Mouse (Mus musculus) liver, embryonic 13.5 days (tissue): Measurements from ENCODE around the gene Lrrn3. TPM values are rescaled to one million over a fixed set of nuclear protein-coding genes. Genes with fewer than 3 reads are reported as not detected.

Source experiments
- ATAC-seq: fragments of 200-750 bp; cut with Nextera tagmentation; 2 replicates; pipeline ENCODE4 v1.8.0; 2017; ENCODE audit warnings: low read depth, mild to moderate bottlenecking, moderate number of reproducible peaks, moderate library complexity
- DNase-seq: peaks from one replicate; pipeline ENCODE4 v3.0.0; 2022
- H3K27ac ChIP-seq: fragments of 300-500 bp; sonication (generic); 2 replicates; pipeline ENCODE4 v1.5.1; 2015; ENCODE audit warnings: moderate library complexity, mild to moderate bottlenecking, inconsistent platforms
- H3K27me3 ChIP-seq: fragments of 300-500 bp; sonication (generic); 2 replicates; pipeline ENCODE4 v1.6.1; 2015; ENCODE audit warnings: mild to moderate bottlenecking, inconsistent platforms
- H3K36me3 ChIP-seq: fragments of 300-500 bp; sonication (generic); 2 replicates; pipeline ENCODE4 v1.6.1; 2015; ENCODE audit warnings: mild to moderate bottlenecking, inconsistent platforms
- H3K4me1 ChIP-seq: fragments of 300-500 bp; sonication (generic); replicated peaks from 2 replicates; pipeline ENCODE4 v1.6.1; 2015; ENCODE audit warnings: inconsistent platforms
- H3K4me2 ChIP-seq: fragments of 300-500 bp; sonication (generic); 2 replicates; pipeline ENCODE4 v1.6.1; 2015; ENCODE audit warnings: inconsistent platforms, mild to moderate bottlenecking, moderate library complexity
- H3K4me3 ChIP-seq: fragments of 300-500 bp; sonication (generic); replicated peaks from 2 replicates; pipeline ENCODE4 v1.5.1; 2015; ENCODE audit warnings: mild to moderate bottlenecking, inconsistent platforms
- H3K9ac ChIP-seq: fragments of 300-500 bp; sonication (generic); 2 replicates; pipeline ENCODE4 v1.6.1; 2015; ENCODE audit warnings: mild to moderate bottlenecking, inconsistent platforms
- H3K9me3 ChIP-seq: fragments of 300-500 bp; sonication (generic); replicated peaks from 2 replicates; pipeline ENCODE4 v1.6.1; 2016; ENCODE audit warnings: inconsistent platforms
- WGBS: fragments of 180-500 bp; shearing (Covaris S2); methylation state at CpG from one replicate; pipeline ENCODE4 v1.1.7; 2015; ENCODE audit not compliant: insufficient replicate concordance; 5-methylcytosine and 5-hydroxymethylcytosine counted together
- polyA plus RNA-seq: library from polyadenylated mRNA; unstranded; fragments of >200 nt; fragmentation: Nextera tagmentation; extraction: Ambion mirVana; gene quantifications from 2 replicates; pipeline ENCODE4 v1.2.1, GENCODE M21; 2015

The Lrrn3 gene
- polyA plus RNA-seq, 1 experiment from 2014 or later, result 2.0 TPM

- Histone ChIP-seq H3K9me3 (no peaks in the 10 kb centered on the region), H3K4me2 (no peak overlapping the region), H3K9ac (no peak overlapping the region), H3K27me3 (no peaks in the 10 kb centered on the region), H3K36me3 (no peaks in the 10 kb centered on the region), H3K27ac (no peak overlapping the region), H3K4me1 (no peaks in the 10 kb centered on the region), H3K4me3 (no peak overlapping the region)
- ATAC-seq (no peak), DNase-seq (no peak)
- 66% methylated on average over 5 of the region's 5 CpGs for WGBS
Observed at GRCm38 (mm10) chr12:41427464-41427863, 58.8 kb downstream of the Lrrn3 start.

GRCm38 (mm10) chr12:41425101-41425679 is 61.0 kb downstream of the Lrrn3 start:
- Histone ChIP-seq H3K27me3 (no peaks in the 10 kb centered on the region), H3K9ac (no peak overlapping the region), H3K4me2 (no peak overlapping the region), H3K4me3 (no peak overlapping the region), H3K9me3 (no peaks in the 10 kb centered on the region), H3K27ac (no peak overlapping the region), H3K4me1 (no peaks in the 10 kb centered on the region), H3K36me3 (no peaks in the 10 kb centered on the region)
- WGBS, result 68% methylated on average over 9 of the region's 9 CpGs
- DNase-seq, result no peak
- no peak for ATAC-seq

GRCm38 (mm10) chr12:41417961-41418360 is 68.3 kb downstream of the Lrrn3 start:
- Histone ChIP-seq H3K27me3 (no peaks in the 10 kb centered on the region), H3K4me3 (no peak overlapping the region), H3K9me3 (no peaks in the 10 kb centered on the region), H3K4me1 (no peaks in the 10 kb centered on the region), H3K36me3 (no peaks in the 10 kb centered on the region), H3K27ac (no peak overlapping the region), H3K4me2 (no peak overlapping the region), H3K9ac (no peak overlapping the region)
- WGBS, result 82% methylated on average over 4 of the region's 4 CpGs
- no peak for DNase-seq
- ATAC-seq, result no peak

GRCm38 (mm10) chr12:41417099-41417498 is 69.1 kb downstream of the Lrrn3 start:
- H3K36me3 ChIP-seq, result no peaks in the 10 kb centered on the region
- no peaks in the 10 kb centered on the region for H3K4me1 ChIP-seq
- no peak overlapping the region for H3K27ac ChIP-seq
- 53% methylated on average over 3 of the region's 3 CpGs for WGBS
- H3K4me3 ChIP-seq, result no peak overlapping the region
- DNase-seq, result no peak
- H3K4me2 ChIP-seq, result no peak overlapping the region
- no peaks in the 10 kb centered on the region for H3K9me3 ChIP-seq
- peak; percentile 87 for ATAC-seq
- H3K27me3 ChIP-seq, result no peaks in the 10 kb centered on the region
- no peak overlapping the region for H3K9ac ChIP-seq

GRCm38 (mm10) chr12:41416635-41417034 is 69.6 kb downstream of the Lrrn3 start:
- no peak overlapping the region for H3K9ac ChIP-seq
- no peak overlapping the region for H3K4me3 ChIP-seq
- no peaks in the 10 kb centered on the region for H3K36me3 ChIP-seq
- H3K4me2 ChIP-seq, result no peak overlapping the region
- no peak overlapping the region for H3K27ac ChIP-seq
- ATAC-seq (peak; percentile 39; the same call in 1 of the 2 replicates), DNase-seq (no peak)
- H3K4me1 ChIP-seq, result no peaks in the 10 kb centered on the region
- no peaks in the 10 kb centered on the region for H3K9me3 ChIP-seq
- H3K27me3 ChIP-seq, result no peaks in the 10 kb centered on the region

- H3K27me3 ChIP-seq, result no peaks in the 10 kb centered on the region
- H3K4me1 ChIP-seq, result no peaks in the 10 kb centered on the region
- DNase-seq (no peak), ATAC-seq (no peak)
- H3K4me2 ChIP-seq, result no peak overlapping the region
- no peaks in the 10 kb centered on the region for H3K9me3 ChIP-seq
- WGBS, result 58% methylated on average over 3 of the region's 3 CpGs
- no peak overlapping the region for H3K9ac ChIP-seq
- no peaks in the 10 kb centered on the region for H3K36me3 ChIP-seq
- H3K4me3 ChIP-seq, result no peak overlapping the region
- no peak overlapping the region for H3K27ac ChIP-seq
Observed at GRCm38 (mm10) chr12:41409431-41409830, 76.8 kb downstream of the Lrrn3 start.

GRCm38 (mm10) chr12:41401923-41402322 is 84.3 kb downstream of the Lrrn3 start:
- H3K27me3 ChIP-seq, result no peaks in the 10 kb centered on the region
- no peak overlapping the region for H3K4me3 ChIP-seq
- H3K36me3 ChIP-seq, result no peaks in the 10 kb centered on the region
- H3K4me2 ChIP-seq, result no peak overlapping the region
- H3K9ac ChIP-seq, result no peak overlapping the region
- no peak for DNase-seq
- no peaks in the 10 kb centered on the region for H3K4me1 ChIP-seq
- H3K9me3 ChIP-seq, result no peaks in the 10 kb centered on the region
- H3K27ac ChIP-seq, result no peak overlapping the region
- 53% methylated on average over 3 of the region's 3 CpGs for WGBS
- no peak for ATAC-seq
